Mouse (Mus musculus): ENCODE data around the gene Lcor.

GRCm38 (mm10) chr19:41495382-41496032 lies 13.1 kb downstream of the Lcor start:
- TF ChIP-seq HCFC1 (IDR thresholded peaks at IDR 0.05; ENCODE audit: borderline replicate concordance, insufficient read depth, low read length) (no peak), CHD2 (IDR thresholded peaks at IDR 0.05; ENCODE audit: low read depth, low read length) (no peak), ZNF384 (IDR thresholded peaks at IDR 0.05; ENCODE audit: low read depth, low read length) (no peak), ZC3H11A (IDR thresholded peaks at IDR 0.05; ENCODE audit: borderline replicate concordance, low read depth, low read length) (no peak)
